Mouse (Mus musculus) ES-E14 (cell line): Measurements from ENCODE around the gene Adamts14.

Experiments
- CHD2 ChIP-seq: IDR thresholded peaks from 2 replicates; pipeline ENCODE4 v1.6.1; 2014; ENCODE audit warnings: mild to moderate bottlenecking, low read depth, low read length, inconsistent platforms
- MAFK ChIP-seq: IDR thresholded peaks from 2 replicates; pipeline ENCODE4 v1.6.1; 2014; ENCODE audit warnings: mild to moderate bottlenecking, low read depth, low read length, inconsistent platforms; ENCODE audit not compliant: insufficient read depth
- ZNF384 ChIP-seq: IDR thresholded peaks from 2 replicates; pipeline ENCODE4 v1.6.1; 2012; ENCODE audit warnings: low read depth, low read length, inconsistent platforms

GRCm38 (mm10) chr10:61246288-61246687, 26.9 kb downstream of the Adamts14 start:
- TF ChIP-seq CHD2 (no peak), ZNF384 (no peak), MAFK (no peak)
